Comparison of ENCODE assay signal across 7 mouse cellular contexts in genomic region chr15:100870775-100871106, GRCm38 (mm10). TPM values are rescaled to one million over a fixed set of nuclear protein-coding genes. Genes with fewer than 3 reads are reported as not detected.
A peak's percentile ranks its signal among the peaks of the same experiment; 100 is the strongest.
DNase-seq lines count a peak whose midpoint lies in the region; ATAC-seq and TF ChIP-seq lines count a peak whose summit lies in the region.

No protein-coding gene starts in this region.

- H3K4me3 ChIP-seq in cerebellum, adult 2 months (replicated peaks; ENCODE audit: insufficient read depth, low read depth, low read length) = peak overlapping the region; percentile 98
- H3K4me3 ChIP-seq in forebrain, postnatal 0 days (ENCODE audit: low read depth, low read length) = peak overlapping the region; percentile 93
- H3K4me3 ChIP-seq in neural tube, embryonic 12.5 days = peak overlapping the region; percentile 93

- H3K4me1 ChIP-seq in cerebellum, adult 2 months (ENCODE audit: control insufficient read depth, insufficient read depth, low read length) = peaks cover 7% of the 10 kb centered on the region
- H3K4me1 ChIP-seq in forebrain, postnatal 0 days (ENCODE audit: insufficient read depth) = peaks cover 7% of the 10 kb centered on the region; the same call in 1 of the 2 replicates
- peaks cover 28% of the 10 kb centered on the region for H3K4me1 ChIP-seq in neural tube, embryonic 12.5 days

- no peaks in the 10 kb centered on the region for H3K27me3 ChIP-seq in cerebellum, adult 2 months (ENCODE audit: control insufficient read depth, insufficient read depth, low read length)
- H3K27me3 ChIP-seq in forebrain, postnatal 0 days (ENCODE audit: insufficient read depth, low read length) = no peaks in the 10 kb centered on the region
- peaks cover 18% of the 10 kb centered on the region for H3K27me3 ChIP-seq in neural tube, embryonic 12.5 days (replicated peaks)

- H3K27ac ChIP-seq in cerebellum, adult 2 months (ENCODE audit: insufficient read depth, low read length) = peak overlapping the region; percentile 87
- H3K27ac ChIP-seq in forebrain, postnatal 0 days (ENCODE audit: low read depth, low read length) = peak overlapping the region; percentile 91
- peak overlapping the region; percentile 78 for H3K27ac ChIP-seq in neural tube, embryonic 12.5 days

- no peaks in the 10 kb centered on the region for H3K9me3 ChIP-seq in forebrain, postnatal 0 days (ENCODE audit: low read length)
- H3K9me3 ChIP-seq in neural tube, embryonic 12.5 days = 0 out of 2 replicates have a peak, but pooled peaks cover 1% of the 10 kb centered on the region

- peak; percentile 5 for DNase-seq in ovary, postnatal 14 days (ENCODE audit: low spot score)
- no peak for DNase-seq in ovary, postnatal 10 days (ENCODE audit: low spot score)
- peak; percentile 77 to 81 for DNase-seq in cerebellum, adult 2 months
- DNase-seq in forebrain, postnatal 0 days = peak; percentile 87
- peak; percentile 60 to 71 for DNase-seq in left cerebral cortex, postnatal 25 days (ENCODE audit: low spot score in 2 of 2)
- no peak for DNase-seq in urinary bladder, adult 18-20 months (ENCODE audit: low spot score in 2 of 2)

- ATAC-seq in forebrain, postnatal 0 days = peak; percentile 83
- peak; percentile 42 for ATAC-seq in neural tube, embryonic 12.5 days (ENCODE audit: low FRiP score, low read depth)

- no peak for TF ChIP-seq CTCF in cerebellum, adult 2 months (IDR thresholded peaks at IDR 0.05; ENCODE audit: borderline replicate concordance, insufficient read depth, low read depth, low read length)
- no peak for TF ChIP-seq CTCF in forebrain, postnatal 0 days (IDR thresholded peaks at IDR 0.05; ENCODE audit: low read depth)

- intact Hi-C loops in left cerebral cortex, postnatal 25 days (cut with DNase I) = loop anchor here (2.0 to 5.0 kb wide), 7 partner anchors 38 to 170 kb away; partner anchors contain the start of gene Slc4a8

- TF ChIP-seq POLR2A in cerebellum, adult 2 months (IDR thresholded peaks at IDR 0.05; ENCODE audit: borderline replicate concordance, insufficient read depth, low read length) = 0 out of 2 replicates have a peak, but pooled peaks have one; percentile 24

- peak overlapping the region; percentile 71 for H3K4me2 ChIP-seq in forebrain, postnatal 0 days (ENCODE audit: low read depth)
- peak overlapping the region; percentile 91 for H3K4me2 ChIP-seq in neural tube, embryonic 12.5 days (replicated peaks)

- 4% methylated on average over 60 of the region's 69 CpGs for WGBS in cerebellum, adult 2 months
- WGBS in forebrain, postnatal 0 days = 0% methylated on average over 5 of the region's 69 CpGs
- under 1% methylated on average over 43 of the region's 69 CpGs for WGBS in neural tube, embryonic 12.5 days

- H3K36me3 ChIP-seq in forebrain, postnatal 0 days (ENCODE audit: insufficient read depth) = no peaks in the 10 kb centered on the region
- no peaks in the 10 kb centered on the region for H3K36me3 ChIP-seq in neural tube, embryonic 12.5 days

- H3K9ac ChIP-seq in forebrain, postnatal 0 days = peak overlapping the region; percentile 86
- peak overlapping the region; percentile 97 for H3K9ac ChIP-seq in neural tube, embryonic 12.5 days

RNA-seq across cellular contexts. Expression of gene Scn8a, which starts 1.1 kb away (rescaled TPM):
- polyA plus RNA-seq in cerebellum, adult 2 months (2012; rRNA removed) = 103 and 107 TPM in 2 replicates
- 22.1 and 26.9 TPM in 2 replicates for total RNA-seq in forebrain, postnatal 0 days (2014; rRNA removed)
- 11.7 and 15.5 TPM in 2 replicates for polyA plus RNA-seq in forebrain, postnatal 0 days (2015; fragmentation: Nextera tagmentation; extraction: Ambion mirVana)
- 100 to 1,000 TPM; 212 to 242 TPM for total RNA-seq in left cerebral cortex, postnatal 25 days (2021)
- 19.8 and 23.6 TPM in 2 replicates for polyA plus RNA-seq in neural tube, embryonic 12.5 days (2016; fragmentation: Nextera tagmentation; extraction: Ambion mirVana)

Comparison
In these comparisons a context has a peak if more than half of its experiments do, and no peak if none do; other contexts are left out.
1. DNase-seq: peak in ovary, postnatal 14 days (single experiment), cerebellum, adult 2 months (2 of 2), forebrain, postnatal 0 days (single experiment) and left cerebral cortex, postnatal 25 days (2 of 2); none in ovary, postnatal 10 days (single experiment) and urinary bladder, adult 18-20 months (0 of 2).
2. Peak in every context shown above with its lines, with median percentiles within 50 percentile points of each other: H3K27ac ChIP-seq and H3K4me3 ChIP-seq.